Mouse (Mus musculus) hindbrain, embryonic 15.5 days (tissue): Measurements from ENCODE around the gene Eif5b. TPM values are rescaled to one million over a fixed set of nuclear protein-coding genes. Genes with fewer than 3 reads are reported as not detected.
"Not testable (repeated sequence)": the region's sequence is repeated elsewhere in the genome, so short reads cannot be mapped to it uniquely, and the experiment has no call there.

Experiments
- ATAC-seq: fragments of 200-750 bp; cut with Nextera tagmentation; 2 replicates; pipeline ENCODE4 v1.8.0; 2017; ENCODE audit warnings: low read depth, moderate number of reproducible peaks, moderate TSS enrichment; ENCODE audit not compliant: low FRiP score
- H3K27ac ChIP-seq: fragments of 300-500 bp; sonication (generic); replicated peaks from 2 replicates; pipeline ENCODE4 v1.5.1; 2015; ENCODE audit warnings: mild to moderate bottlenecking, inconsistent platforms
- H3K27me3 ChIP-seq: fragments of 300-500 bp; sonication (generic); 2 replicates; pipeline ENCODE4 v1.6.1; 2015; ENCODE audit warnings: control low read depth, inconsistent platforms
- H3K36me3 ChIP-seq: fragments of 300-500 bp; sonication (generic); 2 replicates; pipeline ENCODE4 v1.6.1; 2015; ENCODE audit warnings: control low read depth, inconsistent platforms
- H3K4me1 ChIP-seq: fragments of 300-500 bp; sonication (generic); replicated peaks from 2 replicates; pipeline ENCODE4 v1.6.1; 2015; ENCODE audit warnings: control low read depth, inconsistent platforms
- H3K4me2 ChIP-seq: fragments of 300-500 bp; sonication (generic); 2 replicates; pipeline ENCODE4 v1.6.1; 2015; ENCODE audit warnings: moderate library complexity, mild to moderate bottlenecking, inconsistent platforms
- H3K4me3 ChIP-seq: fragments of 300-500 bp; sonication (generic); 2 replicates; pipeline ENCODE4 v1.5.1; 2015; ENCODE audit warnings: mild to moderate bottlenecking, inconsistent platforms
- H3K9ac ChIP-seq: fragments of 300-500 bp; sonication (generic); 2 replicates; pipeline ENCODE4 v1.6.1; 2015; ENCODE audit warnings: inconsistent platforms
- H3K9me3 ChIP-seq: fragments of 300-500 bp; sonication (generic); 2 replicates; pipeline ENCODE4 v1.6.1; 2016; ENCODE audit warnings: control low read depth, inconsistent platforms
- WGBS: fragments of 180-500 bp; shearing (Covaris S2); methylation state at CpG from one replicate; pipeline ENCODE4 v1.1.7; 2015; 5-methylcytosine and 5-hydroxymethylcytosine counted together
- polyA plus RNA-seq: library from polyadenylated mRNA; unstranded; fragments of >200 nt; fragmentation: Nextera tagmentation; extraction: Ambion mirVana; gene quantifications from 2 replicates; pipeline ENCODE4 v1.2.1, GENCODE M21; 2015

The Eif5b gene
- 20.4 and 23.2 TPM in 2 replicates for polyA plus RNA-seq

DNA sequence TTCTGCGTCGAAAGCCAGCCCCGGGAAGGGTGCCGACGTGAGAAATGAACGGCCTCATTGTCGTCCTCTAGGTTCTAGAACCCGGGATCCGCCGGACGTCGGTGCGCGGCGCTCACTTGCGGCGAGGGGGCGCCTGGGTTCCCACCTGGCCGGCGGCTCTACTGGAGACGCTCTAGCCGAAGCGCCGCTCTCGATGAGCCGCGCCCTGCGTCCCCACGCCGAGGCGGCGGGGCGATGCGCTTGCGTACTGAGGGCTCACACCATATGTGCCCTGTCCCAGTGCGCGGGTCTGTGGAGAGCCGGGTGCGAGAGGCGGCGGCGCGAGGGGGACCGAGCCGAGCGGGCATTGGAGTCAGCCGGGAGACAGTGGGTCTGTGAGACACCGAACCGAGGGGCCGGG, at the start of gene Eif5b, which contains the start of gene Txndc9:
TSS of gene Eif5b (plus strand) at position 144 of the 400 bp plus-strand sequence.
TSS of gene Txndc9 (minus strand) at position 27 of the 400 bp plus-strand sequence.
- peaks cover 25% of the 10 kb centered on the region for H3K36me3 ChIP-seq
- peak within 1 kb of the TSS; percentile 75 for H3K9ac ChIP-seq
- peaks cover 20% of the 10 kb centered on the region for H3K4me1 ChIP-seq
- WGBS: under 1% methylated on average over 50 of the region's 50 CpGs
- H3K4me3 ChIP-seq: peak within 1 kb of the TSS; percentile 98
- peak within 1 kb of the TSS; percentile 94 for H3K4me2 ChIP-seq
- no peaks in the 10 kb centered on the region for H3K9me3 ChIP-seq
- ATAC-seq: peak; percentile 94
- H3K27ac ChIP-seq: peak within 1 kb of the TSS; percentile 95
- no peaks in the 10 kb centered on the region for H3K27me3 ChIP-seq

DNA sequence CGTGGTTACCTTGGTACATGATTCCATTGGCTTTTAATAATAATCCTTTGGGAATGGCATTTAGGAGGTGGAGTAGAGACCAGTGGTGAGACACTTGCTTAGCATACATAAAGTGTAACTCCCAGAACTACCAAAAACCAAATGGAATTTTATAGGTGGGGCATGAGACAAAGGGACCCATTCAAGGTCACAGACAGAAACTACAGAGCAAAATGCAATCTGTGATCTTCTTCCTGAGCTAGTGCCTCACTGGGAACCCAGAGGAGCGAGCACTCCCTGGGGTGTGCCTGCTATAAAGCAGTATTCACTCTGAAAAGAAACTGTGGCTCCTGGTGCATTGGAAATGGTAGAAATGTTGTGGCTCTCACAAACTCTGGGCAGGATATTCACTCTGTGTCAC, 48.9 kb upstream of the Eif5b start:
- H3K4me3 ChIP-seq: no peak overlapping the region
- H3K27me3 ChIP-seq: no peaks in the 10 kb centered on the region
- 84% methylated on average over 2 of the region's 2 CpGs for WGBS
- no peak overlapping the region for H3K9ac ChIP-seq
- no peaks in the 10 kb centered on the region for H3K4me1 ChIP-seq
- H3K27ac ChIP-seq: no peak overlapping the region
- ATAC-seq: no peak
- H3K36me3 ChIP-seq: no peaks in the 10 kb centered on the region
- no peak overlapping the region for H3K4me2 ChIP-seq
- H3K9me3 ChIP-seq: no peaks in the 10 kb centered on the region

DNA sequence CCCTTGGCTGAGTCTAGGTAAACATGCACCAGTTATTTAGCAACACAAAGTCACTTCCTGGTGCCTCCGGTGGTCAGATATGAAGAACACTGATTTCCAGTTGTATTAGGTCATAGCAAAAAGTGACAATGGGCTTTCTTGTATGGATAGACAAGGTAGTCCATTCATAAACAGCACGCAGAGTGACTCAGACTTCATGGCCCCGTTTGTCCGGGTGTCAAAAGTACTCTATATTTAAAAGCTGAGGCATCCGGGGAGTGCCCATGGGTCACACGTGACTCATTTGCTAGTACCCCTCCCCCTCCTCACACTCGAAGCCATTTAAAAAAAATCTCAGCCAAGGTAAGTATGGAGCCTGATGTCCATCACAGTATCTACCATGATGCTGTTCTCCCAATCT, 43.0 kb upstream of the Eif5b start:
- no peaks in the 10 kb centered on the region for H3K27me3 ChIP-seq
- H3K27ac ChIP-seq: no peak overlapping the region
- no peak overlapping the region for H3K9ac ChIP-seq
- H3K9me3 ChIP-seq: no peaks in the 10 kb centered on the region
- H3K4me1 ChIP-seq: no peaks in the 10 kb centered on the region
- H3K4me2 ChIP-seq: no peak overlapping the region
- WGBS: 86% methylated on average over 7 of the region's 7 CpGs
- no peak overlapping the region for H3K4me3 ChIP-seq
- H3K36me3 ChIP-seq: no peaks in the 10 kb centered on the region
- no peak for ATAC-seq

DNA sequence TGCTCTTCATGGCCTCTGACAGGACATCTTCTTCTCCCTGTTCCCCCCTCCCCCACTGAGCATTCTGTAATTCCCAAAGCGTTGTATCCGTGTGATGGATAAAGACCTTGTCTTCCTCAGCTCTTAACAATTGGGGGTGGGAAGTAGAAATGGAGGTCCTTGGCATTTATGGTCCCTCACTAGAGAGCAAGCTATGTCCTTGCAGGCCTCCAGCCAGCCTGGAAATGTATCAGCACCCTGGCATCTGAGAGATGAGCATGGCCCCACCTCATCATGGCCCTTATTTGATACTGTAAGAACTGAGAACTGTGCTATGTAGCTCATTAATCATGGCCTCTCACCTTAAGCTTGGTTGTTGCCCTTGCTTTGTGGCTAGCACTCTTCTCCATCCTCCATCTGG, 42.6 kb upstream of the Eif5b start:
- ATAC-seq: no peak
- Histone ChIP-seq H3K4me3 (no peak overlapping the region), H3K27me3 (no peaks in the 10 kb centered on the region), H3K27ac (no peak overlapping the region), H3K9ac (no peak overlapping the region), H3K4me2 (no peak overlapping the region), H3K4me1 (no peaks in the 10 kb centered on the region), H3K36me3 (no peaks in the 10 kb centered on the region), H3K9me3 (no peaks in the 10 kb centered on the region)
- WGBS: 91% methylated on average over 2 of the region's 2 CpGs

DNA sequence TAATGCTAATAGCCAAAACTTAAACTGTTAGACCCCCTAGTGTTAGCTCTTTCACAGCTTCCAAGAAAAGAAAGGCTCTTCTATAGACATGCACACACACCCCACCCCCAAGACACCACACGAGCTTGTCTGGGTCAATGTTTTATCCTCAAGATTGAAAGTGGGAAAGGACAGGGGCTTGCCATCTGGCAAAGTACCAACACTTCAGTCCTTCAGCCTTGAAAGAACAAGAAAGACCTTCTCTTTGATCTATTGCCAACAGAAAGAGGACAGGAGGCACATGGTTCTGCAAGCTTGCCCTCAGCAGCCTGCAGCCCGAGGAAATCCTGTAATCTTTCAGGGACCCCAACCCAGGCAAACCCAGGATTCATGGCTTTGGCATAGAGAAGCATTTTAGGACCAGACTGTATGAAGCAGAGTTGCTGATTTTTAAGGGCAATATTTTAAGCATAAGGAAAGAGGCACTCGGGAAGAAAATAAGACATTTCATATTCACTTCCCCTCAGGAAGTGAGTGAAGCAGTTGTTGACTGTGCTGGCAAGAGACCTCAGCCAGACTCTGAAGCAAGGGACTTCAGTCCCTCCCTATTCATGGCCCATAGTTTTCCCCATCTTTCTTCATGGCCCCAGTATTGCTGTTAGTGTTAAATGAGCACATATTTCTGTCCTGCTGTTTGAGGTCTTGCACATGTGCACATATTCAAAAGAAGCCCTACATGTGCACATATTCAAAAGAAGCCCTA, 40.9 kb upstream of the Eif5b start:
- Histone ChIP-seq H3K4me3 (no peak overlapping the region), H3K9me3 (no peaks in the 10 kb centered on the region), H3K9ac (no peak overlapping the region), H3K4me1 (no peaks in the 10 kb centered on the region), H3K27me3 (no peaks in the 10 kb centered on the region), H3K36me3 (no peaks in the 10 kb centered on the region), H3K27ac (no peak overlapping the region), H3K4me2 (no peak overlapping the region)
- no peak for ATAC-seq
- 26% methylated on average over 3 of the region's 3 CpGs for WGBS

DNA sequence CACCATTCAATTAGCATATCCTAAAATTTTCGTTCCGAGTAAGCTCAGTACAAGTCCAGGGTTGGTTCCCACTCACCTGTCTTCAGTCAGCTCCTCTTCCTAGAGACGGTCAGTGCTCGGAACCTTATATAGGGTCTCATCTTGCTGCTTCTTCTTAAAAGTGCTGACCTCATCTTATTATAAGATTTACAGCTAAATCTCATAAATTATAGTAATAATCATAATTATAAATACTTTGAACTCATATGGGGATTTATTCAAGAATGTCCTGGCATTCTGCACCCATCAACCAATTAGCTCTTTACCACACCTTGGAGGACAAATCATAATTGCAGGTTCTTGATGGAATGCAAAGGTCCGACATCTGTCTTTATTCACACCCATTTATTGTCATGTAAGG, 40.2 kb upstream of the Eif5b start, which contains the start of gene Lyg1:
TSS of gene Lyg1 (minus strand) at position 101 of the 400 bp plus-strand sequence.
- H3K36me3 ChIP-seq: no peaks in the 10 kb centered on the region
- no peaks in the 10 kb centered on the region for H3K4me1 ChIP-seq
- no peak within 1 kb of the TSS for H3K9ac ChIP-seq
- H3K9me3 ChIP-seq: no peaks in the 10 kb centered on the region
- H3K27ac ChIP-seq: no peak within 1 kb of the TSS
- 90% methylated on average over 5 of the region's 5 CpGs for WGBS
- no peak for ATAC-seq
- H3K4me2 ChIP-seq: no peak within 1 kb of the TSS
- H3K27me3 ChIP-seq: no peaks in the 10 kb centered on the region
- H3K4me3 ChIP-seq: no peak within 1 kb of the TSS

DNA sequence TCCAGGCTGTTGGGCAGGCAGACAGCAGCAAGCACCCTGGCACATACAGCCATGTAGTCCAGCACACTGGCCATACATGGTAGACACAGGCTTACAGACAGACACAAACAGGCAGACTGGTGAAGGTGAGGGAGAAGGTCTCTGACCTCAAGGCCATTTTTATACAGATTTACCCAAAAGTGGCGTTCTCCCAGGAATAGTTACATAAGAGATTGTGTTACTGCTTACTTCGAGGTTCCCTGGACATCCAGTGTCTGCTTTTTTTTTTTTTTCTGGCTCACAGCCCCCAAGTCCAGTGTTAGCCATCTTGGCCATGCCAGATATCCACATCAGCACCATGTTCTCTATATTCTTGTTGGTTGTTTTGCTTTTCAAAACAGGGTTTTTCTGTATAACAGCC, 39.3 kb upstream of the Eif5b start:
- no peak overlapping the region for H3K27ac ChIP-seq
- no peak overlapping the region for H3K4me2 ChIP-seq
- H3K27me3 ChIP-seq: no peaks in the 10 kb centered on the region
- H3K9ac ChIP-seq: no peak overlapping the region
- WGBS: 90% methylated on average over 2 of the region's 2 CpGs
- H3K36me3 ChIP-seq: no peaks in the 10 kb centered on the region
- no peak for ATAC-seq
- H3K4me1 ChIP-seq: no peaks in the 10 kb centered on the region
- H3K4me3 ChIP-seq: no peak overlapping the region
- H3K9me3 ChIP-seq: no peaks in the 10 kb centered on the region

DNA sequence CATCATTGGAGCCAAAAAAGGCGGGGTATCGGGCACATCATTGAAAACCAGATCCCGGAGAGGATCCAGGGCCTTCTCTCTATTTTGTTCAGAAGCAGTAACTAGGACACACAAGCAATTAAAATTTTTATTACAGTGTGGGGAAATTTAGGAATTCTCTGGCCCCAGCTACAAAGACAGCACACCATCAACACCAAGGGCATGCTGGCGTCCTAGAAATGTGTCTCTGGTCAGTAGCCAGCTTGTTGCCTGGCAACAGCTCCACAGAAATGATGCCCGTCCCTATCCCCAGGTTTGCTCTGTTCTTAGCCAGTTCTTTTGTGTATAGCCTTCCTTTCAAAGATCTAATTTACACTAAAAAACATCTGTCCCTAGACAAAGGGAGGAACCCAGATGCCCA, 38.3 kb upstream of the Eif5b start:
- Histone ChIP-seq H3K27ac (no peak overlapping the region), H3K9ac (no peak overlapping the region), H3K27me3 (no peaks in the 10 kb centered on the region), H3K9me3 (no peaks in the 10 kb centered on the region), H3K4me2 (no peak overlapping the region), H3K4me3 (no peak overlapping the region), H3K36me3 (no peaks in the 10 kb centered on the region), H3K4me1 (no peaks in the 10 kb centered on the region)
- ATAC-seq: peak; percentile 23; the same call in 1 of the 2 replicates
- 52% methylated on average over 5 of the region's 5 CpGs for WGBS

DNA sequence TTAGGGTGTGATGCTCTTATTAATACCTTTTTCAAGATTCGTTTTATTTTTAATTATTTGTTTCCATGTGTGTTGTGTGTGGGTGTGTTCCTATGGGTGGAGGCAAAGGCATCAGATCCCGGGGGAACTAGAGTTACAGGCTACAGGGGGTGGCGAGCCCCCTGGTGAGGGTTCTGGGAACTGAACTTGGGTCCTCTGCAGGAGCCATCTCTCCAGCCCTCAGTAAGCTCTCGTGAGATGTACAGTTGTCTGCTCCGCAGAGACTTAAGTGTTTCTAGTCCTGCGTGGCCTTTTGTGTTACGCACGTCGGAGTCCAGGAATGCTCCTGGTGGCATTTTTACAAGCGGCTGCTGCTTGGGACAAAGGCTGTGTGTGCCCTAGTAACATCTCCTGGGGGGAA, 32.2 kb upstream of the Eif5b start:
- Histone ChIP-seq H3K9ac (no peak overlapping the region), H3K27ac (no peak overlapping the region), H3K27me3 (no peaks in the 10 kb centered on the region), H3K4me1 (no peaks in the 10 kb centered on the region), H3K4me2 (no peak overlapping the region), H3K4me3 (no peak overlapping the region), H3K36me3 (no peaks in the 10 kb centered on the region), H3K9me3 (no peaks in the 10 kb centered on the region)
- no peak for ATAC-seq
- 55% methylated on average over 10 of the region's 10 CpGs for WGBS

DNA sequence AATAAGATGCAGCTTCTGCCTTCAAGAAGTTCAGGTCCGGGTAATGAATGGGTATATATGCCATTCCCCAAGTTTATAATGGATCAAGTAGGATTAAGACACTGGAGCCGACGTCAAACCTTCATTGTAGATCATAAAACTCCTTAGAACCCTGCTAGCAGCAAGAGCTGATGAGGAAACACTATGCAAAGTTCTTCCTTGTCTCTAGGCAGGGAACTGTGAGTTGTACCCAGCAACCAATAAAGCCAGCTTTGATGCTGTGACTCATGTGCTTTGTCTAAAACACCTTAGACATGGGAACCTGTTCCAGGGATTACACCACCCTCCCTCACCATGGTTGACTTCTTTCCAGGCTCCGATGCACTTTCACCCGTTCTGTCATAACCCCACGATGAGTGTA, 29.1 kb upstream of the Eif5b start:
- 89% methylated on average over 6 of the region's 6 CpGs for WGBS
- Histone ChIP-seq H3K4me2 (no peak overlapping the region), H3K9ac (no peak overlapping the region), H3K27ac (no peak overlapping the region), H3K9me3 (no peaks in the 10 kb centered on the region), H3K36me3 (no peaks in the 10 kb centered on the region), H3K27me3 (no peaks in the 10 kb centered on the region), H3K4me1 (no peaks in the 10 kb centered on the region), H3K4me3 (no peak overlapping the region)
- ATAC-seq: no peak

DNA sequence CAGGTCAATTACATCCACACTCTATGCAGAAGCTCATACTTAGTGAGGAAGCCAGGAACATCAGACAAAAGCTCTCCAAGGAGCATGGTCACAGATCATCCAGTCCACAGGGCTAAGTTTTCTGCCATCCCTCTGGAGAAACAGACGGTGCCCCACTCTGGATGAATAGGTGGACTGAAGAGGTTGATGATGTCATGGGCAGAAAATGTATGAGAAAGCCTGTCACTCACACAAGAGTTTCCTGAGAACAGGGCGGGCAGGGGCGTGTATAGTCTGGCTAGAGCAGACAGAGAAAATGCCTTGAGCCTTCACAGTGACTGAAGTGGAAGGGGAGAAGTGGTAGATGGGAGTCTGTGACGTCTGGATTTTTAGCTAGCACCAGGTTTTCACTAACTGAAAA, 26.3 kb upstream of the Eif5b start:
- Histone ChIP-seq H3K27ac (no peak overlapping the region), H3K9me3 (no peaks in the 10 kb centered on the region), H3K4me1 (no peaks in the 10 kb centered on the region), H3K9ac (no peak overlapping the region), H3K27me3 (no peaks in the 10 kb centered on the region), H3K4me2 (no peak overlapping the region), H3K4me3 (no peak overlapping the region), H3K36me3 (no peaks in the 10 kb centered on the region)
- ATAC-seq: no peak
- 66% methylated on average over 4 of the region's 4 CpGs for WGBS

DNA sequence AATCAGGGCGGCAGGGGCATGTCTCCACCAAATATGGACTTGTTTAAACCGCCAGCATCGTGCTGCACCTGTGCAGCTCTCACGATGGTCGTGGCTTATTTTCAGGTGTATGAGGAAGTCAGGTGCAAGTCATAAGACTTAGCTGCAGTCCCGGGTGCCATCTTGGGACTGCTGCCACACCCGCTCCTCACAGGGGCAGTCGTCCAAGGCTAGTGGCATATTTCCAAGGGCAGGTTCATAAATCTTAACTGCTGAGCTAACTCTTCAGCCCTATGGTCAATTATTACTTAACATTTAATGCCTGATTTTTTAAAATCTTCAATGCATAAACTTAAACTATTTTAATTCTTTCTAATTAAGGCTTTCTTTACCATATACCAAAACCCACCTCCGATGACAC, 21.1 kb upstream of the Eif5b start:
- not testable (repeated sequence) for H3K36me3 ChIP-seq, H3K4me2 ChIP-seq, H3K4me1 ChIP-seq, H3K27ac ChIP-seq, ATAC-seq, H3K27me3 ChIP-seq, H3K9ac ChIP-seq, H3K9me3 ChIP-seq, H3K4me3 ChIP-seq
- whole genome bisulfite sequencing: 80% methylated on average over 9 of the region's 9 CpGs

DNA sequence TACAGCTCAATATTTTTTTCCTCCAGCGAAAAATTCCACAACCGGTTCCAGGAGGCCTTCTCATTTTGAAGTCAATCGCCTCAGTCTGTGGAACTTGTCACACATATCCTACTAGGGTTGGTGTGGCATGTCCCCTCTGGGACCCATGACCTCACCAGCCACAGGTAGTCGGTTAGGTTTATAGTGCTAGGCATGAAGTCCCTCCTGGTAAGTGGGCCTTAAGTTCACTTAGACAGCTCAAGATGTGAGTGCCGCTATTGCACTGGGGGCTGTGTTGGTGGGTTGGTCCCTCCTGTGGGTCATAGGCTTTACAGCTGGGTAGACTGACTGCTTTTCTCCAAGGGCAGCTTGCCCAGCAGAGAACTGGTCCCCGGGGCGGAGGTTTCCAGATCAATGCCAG, 20.5 kb upstream of the Eif5b start:
- Histone ChIP-seq H3K4me3 (no peak overlapping the region), H3K4me2 (no peak overlapping the region), H3K27ac (no peak overlapping the region), H3K36me3 (no peaks in the 10 kb centered on the region), H3K4me1 (no peaks in the 10 kb centered on the region), H3K9me3 (no peaks in the 10 kb centered on the region), H3K27me3 (no peaks in the 10 kb centered on the region), H3K9ac (no peak overlapping the region)
- 93% methylated on average over 7 of the region's 7 CpGs for WGBS
- no peak for ATAC-seq
